Mouse (Mus musculus): Measurements from ENCODE around the gene Mcm5.

Gene Mcm5

DNA sequence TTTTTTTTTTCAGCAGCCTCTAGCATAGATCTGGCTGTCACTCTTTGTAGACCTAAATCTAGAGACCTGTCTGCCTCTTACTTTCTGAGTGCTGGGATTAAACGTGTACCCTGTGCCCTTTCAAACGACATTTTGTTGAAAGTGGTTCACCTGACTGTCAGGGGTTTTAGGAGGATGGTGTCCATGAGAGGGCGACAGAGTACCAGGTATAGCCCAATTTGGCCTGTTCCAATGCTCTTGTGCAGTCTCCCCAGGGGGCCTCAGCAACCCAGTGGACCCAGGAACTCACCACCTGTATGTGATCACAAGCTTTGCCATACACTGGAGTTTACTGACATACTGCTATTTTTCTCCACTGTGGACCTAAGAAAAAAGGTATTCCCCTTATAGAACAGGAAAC, 23.1 kb downstream of the Mcm5 start:
- Histone ChIP-seq H3K27me3 (ENCODE audit: control insufficient read depth, insufficient read depth, low read length, poor library complexity, severe bottlenecking) (no peaks in the 10 kb centered on the region), H3K36me3 (ENCODE audit: control insufficient read depth, insufficient read depth, low read length, poor library complexity, severe bottlenecking) (no peaks in the 10 kb centered on the region)
- DNase-seq (ENCODE audit: low read depth, low spot score), result peak; percentile 73

- H3K27me3 ChIP-seq (ENCODE audit: control insufficient read depth, insufficient read depth, low read length, poor library complexity, severe bottlenecking), result no peaks in the 10 kb centered on the region
- no peaks in the 10 kb centered on the region for H3K36me3 ChIP-seq (ENCODE audit: control insufficient read depth, insufficient read depth, low read length, poor library complexity, severe bottlenecking)
- DNase-seq (ENCODE audit: low read depth, low spot score), result no peak
These were observed 24.0 kb downstream of the Mcm5 start for GRCm38 (mm10) chr8:75133399-75133798.

GRCm38 (mm10) chr8:75134603-75135391, 25.4 kb downstream of the Mcm5 start:
- H3K36me3 ChIP-seq (ENCODE audit: control insufficient read depth, insufficient read depth, low read length, poor library complexity, severe bottlenecking), result no peaks in the 10 kb centered on the region
- H3K27me3 ChIP-seq (ENCODE audit: control insufficient read depth, insufficient read depth, low read length, poor library complexity, severe bottlenecking), result no peaks in the 10 kb centered on the region
- no peak for DNase-seq (ENCODE audit: low read depth, low spot score)

- Histone ChIP-seq H3K27me3 (ENCODE audit: control insufficient read depth, insufficient read depth, low read length, poor library complexity, severe bottlenecking) (no peaks in the 10 kb centered on the region), H3K36me3 (ENCODE audit: control insufficient read depth, insufficient read depth, low read length, poor library complexity, severe bottlenecking) (no peaks in the 10 kb centered on the region)
- no peak for DNase-seq (ENCODE audit: low read depth, low spot score)
These were observed 26.4 kb downstream of the Mcm5 start for GRCm38 (mm10) chr8:75135756-75136155.

DNA sequence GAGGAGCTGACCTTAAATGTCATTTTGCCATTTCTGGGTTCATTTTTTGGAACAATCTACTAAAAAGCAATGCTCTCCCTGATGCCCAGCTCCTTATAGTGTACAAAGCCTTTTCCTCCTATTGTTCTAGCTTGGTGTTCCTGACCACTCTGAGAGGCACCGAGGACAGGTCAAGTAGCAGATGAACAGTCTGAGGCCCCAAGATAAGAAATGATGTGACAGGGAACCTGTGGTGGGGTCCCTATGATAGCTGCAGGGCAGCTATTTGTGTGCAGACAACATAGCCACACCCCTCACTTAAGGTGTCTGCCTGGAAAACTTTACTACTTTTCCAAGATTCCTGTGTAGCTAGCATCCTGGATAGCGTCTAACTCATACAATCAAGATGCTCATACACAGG, 26.9 kb downstream of the Mcm5 start:
- DNase-seq (ENCODE audit: low read depth, low spot score), result no peak
- Histone ChIP-seq H3K36me3 (ENCODE audit: control insufficient read depth, insufficient read depth, low read length, poor library complexity, severe bottlenecking) (no peaks in the 10 kb centered on the region), H3K27me3 (ENCODE audit: control insufficient read depth, insufficient read depth, low read length, poor library complexity, severe bottlenecking) (no peaks in the 10 kb centered on the region)

DNA sequence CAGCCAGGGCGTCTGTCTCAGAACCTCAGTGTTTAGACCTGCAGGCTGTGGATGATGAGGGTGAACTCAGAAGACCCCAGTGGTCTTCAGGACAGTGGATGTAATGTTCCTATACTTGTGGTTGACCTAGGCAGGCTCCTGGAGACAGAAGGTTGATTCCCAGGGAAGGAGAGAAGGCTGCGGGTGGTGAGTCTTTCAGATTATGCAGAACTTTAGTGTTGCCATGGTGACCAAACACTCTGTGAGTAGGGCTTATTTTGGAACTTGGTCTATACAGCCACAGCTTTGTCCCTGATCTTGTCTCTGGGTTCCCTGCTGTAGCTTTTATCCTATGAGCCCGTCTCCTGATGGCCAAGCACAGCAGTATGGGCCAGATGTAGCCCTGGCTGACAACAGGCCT, 28.2 kb downstream of the Mcm5 start:
- Histone ChIP-seq H3K36me3 (ENCODE audit: control insufficient read depth, insufficient read depth, low read length, poor library complexity, severe bottlenecking) (no peaks in the 10 kb centered on the region), H3K27me3 (ENCODE audit: control insufficient read depth, insufficient read depth, low read length, poor library complexity, severe bottlenecking) (no peaks in the 10 kb centered on the region)
- DNase-seq (ENCODE audit: low read depth, low spot score), result no peak

GRCm38 (mm10) chr8:75150911-75151610, 41.7 kb downstream of the Mcm5 start:
- DNase-seq (ENCODE audit: low read depth, low spot score), result no peak
- Histone ChIP-seq H3K27me3 (ENCODE audit: control insufficient read depth, insufficient read depth, low read length, poor library complexity, severe bottlenecking) (no peaks in the 10 kb centered on the region), H3K36me3 (ENCODE audit: control insufficient read depth, insufficient read depth, low read length, poor library complexity, severe bottlenecking) (no peaks in the 10 kb centered on the region)

DNA sequence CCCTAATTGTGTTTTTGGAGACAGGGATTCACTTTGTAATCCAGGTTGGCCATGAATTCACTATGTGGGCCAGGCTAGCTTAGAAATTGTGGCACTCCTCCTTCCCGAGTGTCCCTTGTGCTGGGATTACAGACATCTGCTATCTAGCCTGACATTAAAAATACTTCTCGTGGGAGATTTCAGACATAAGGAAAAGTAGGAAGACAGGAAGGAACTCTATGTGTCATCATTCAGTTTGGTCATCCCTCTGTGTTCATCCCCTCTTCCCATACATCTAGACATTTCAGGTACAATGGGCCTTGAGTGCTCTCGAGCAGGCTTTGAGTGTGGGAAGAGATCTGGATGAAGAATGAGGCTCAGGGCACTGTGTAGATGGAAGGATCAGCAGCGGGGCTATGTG, 42.4 kb downstream of the Mcm5 start:
- H3K36me3 ChIP-seq (ENCODE audit: control insufficient read depth, insufficient read depth, low read length, poor library complexity, severe bottlenecking), result no peaks in the 10 kb centered on the region
- DNase-seq (ENCODE audit: low read depth, low spot score), result no peak
- no peaks in the 10 kb centered on the region for H3K27me3 ChIP-seq (ENCODE audit: control insufficient read depth, insufficient read depth, low read length, poor library complexity, severe bottlenecking)

DNA sequence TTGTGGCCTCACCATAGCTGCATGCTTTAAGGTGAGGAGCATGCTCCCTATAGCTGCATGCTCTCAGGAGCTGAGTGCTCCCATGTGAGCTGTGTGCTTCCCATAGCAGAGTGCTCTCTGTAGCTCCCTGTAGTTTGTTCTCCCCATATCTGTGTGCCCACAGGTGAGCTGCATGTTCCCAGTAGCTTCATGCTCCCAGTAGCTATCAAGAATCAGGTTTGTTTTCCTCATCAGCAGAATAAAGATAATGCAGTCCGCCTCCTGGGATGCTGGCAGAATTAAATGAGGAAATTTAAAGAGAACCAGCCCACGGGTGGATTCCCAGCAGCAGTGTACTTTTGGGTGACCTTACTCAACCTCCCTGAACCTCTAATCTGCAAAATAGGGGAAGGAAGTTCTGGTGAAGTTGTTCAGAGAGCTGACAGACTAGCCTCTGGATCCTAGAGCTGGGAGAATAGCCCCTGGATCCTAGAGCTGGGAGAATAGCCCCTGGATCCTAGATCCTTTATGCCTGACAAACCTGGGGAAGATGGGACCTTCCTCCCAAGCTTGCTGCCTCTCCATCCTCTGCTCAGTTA, 43.2 kb downstream of the Mcm5 start:
- H3K36me3 ChIP-seq (ENCODE audit: control insufficient read depth, insufficient read depth, low read length, poor library complexity, severe bottlenecking), result no peaks in the 10 kb centered on the region
- H3K27me3 ChIP-seq (ENCODE audit: control insufficient read depth, insufficient read depth, low read length, poor library complexity, severe bottlenecking), result no peaks in the 10 kb centered on the region
- DNase-seq (ENCODE audit: low read depth, low spot score), result no peak

DNA sequence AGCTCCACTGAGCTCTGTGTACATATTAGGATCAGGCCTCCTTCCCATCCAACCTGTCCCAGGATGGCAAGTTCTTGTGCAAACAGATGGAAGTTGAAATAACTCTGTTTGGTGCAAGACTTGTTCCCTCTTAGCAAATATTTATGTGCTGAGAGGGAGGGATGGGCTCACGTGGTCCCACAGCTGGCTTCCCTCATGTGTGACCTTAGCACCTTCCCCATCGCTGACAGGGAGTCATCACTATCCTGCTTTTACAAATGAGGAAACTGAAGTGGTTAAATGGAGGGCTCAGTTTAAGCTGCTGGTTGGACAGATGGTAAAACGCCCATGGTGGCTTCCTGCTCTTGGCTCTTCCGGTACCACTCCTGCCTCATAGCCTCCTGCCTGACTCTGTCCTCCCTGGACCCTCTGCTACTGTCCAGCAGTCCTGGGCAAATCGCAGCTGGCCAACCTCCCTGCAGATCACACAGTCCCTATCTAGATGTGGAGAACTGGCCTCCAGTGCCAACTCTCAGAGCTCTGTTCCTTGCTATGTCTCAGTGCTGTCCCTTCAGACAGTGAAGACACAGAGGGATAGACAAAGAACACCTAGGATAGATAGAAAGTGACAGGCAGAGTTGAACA, 45.6 kb downstream of the Mcm5 start:
- no peaks in the 10 kb centered on the region for H3K27me3 ChIP-seq (ENCODE audit: control insufficient read depth, insufficient read depth, low read length, poor library complexity, severe bottlenecking)
- no peaks in the 10 kb centered on the region for H3K36me3 ChIP-seq (ENCODE audit: control insufficient read depth, insufficient read depth, low read length, poor library complexity, severe bottlenecking)
- peak; percentile 24 for DNase-seq (ENCODE audit: low read depth, low spot score)

DNA sequence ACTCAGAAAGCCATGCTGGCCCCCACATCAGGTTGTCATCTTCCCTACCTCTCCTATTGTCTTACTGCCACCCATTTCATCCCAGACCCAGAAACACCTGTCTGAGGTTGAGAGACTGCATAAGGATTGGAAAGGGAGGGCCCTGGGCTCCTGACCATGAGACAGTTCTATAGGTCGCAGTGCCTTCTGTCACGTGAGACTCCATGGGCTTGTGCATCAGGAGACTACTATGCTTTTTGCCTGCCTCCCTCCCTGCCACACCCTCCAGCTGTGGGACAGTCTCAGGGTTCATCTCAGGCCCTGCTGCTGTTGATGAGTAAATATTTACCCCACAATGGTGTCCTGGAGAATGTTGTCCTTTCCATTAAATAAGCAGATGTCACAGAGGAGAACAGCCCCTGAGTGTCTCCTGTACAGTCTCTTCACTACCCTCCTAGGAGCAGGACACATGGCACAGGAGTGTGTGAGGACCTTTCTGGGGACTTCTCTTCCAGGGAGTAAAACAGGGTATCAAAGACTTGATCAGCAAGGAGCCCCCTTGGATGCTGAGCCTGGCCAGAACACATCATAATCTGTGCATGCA, 46.5 kb downstream of the Mcm5 start:
- no peak for DNase-seq (ENCODE audit: low read depth, low spot score)
- Histone ChIP-seq H3K27me3 (ENCODE audit: control insufficient read depth, insufficient read depth, low read length, poor library complexity, severe bottlenecking) (no peaks in the 10 kb centered on the region), H3K36me3 (ENCODE audit: control insufficient read depth, insufficient read depth, low read length, poor library complexity, severe bottlenecking) (no peaks in the 10 kb centered on the region)

- no peaks in the 10 kb centered on the region for H3K27me3 ChIP-seq (ENCODE audit: control insufficient read depth, insufficient read depth, low read length, poor library complexity, severe bottlenecking)
- no peaks in the 10 kb centered on the region for H3K36me3 ChIP-seq (ENCODE audit: control insufficient read depth, insufficient read depth, low read length, poor library complexity, severe bottlenecking)
- no peak for DNase-seq (ENCODE audit: low read depth, low spot score)
These were observed 48.3 kb downstream of the Mcm5 start for GRCm38 (mm10) chr8:75157471-75158230.

DNA sequence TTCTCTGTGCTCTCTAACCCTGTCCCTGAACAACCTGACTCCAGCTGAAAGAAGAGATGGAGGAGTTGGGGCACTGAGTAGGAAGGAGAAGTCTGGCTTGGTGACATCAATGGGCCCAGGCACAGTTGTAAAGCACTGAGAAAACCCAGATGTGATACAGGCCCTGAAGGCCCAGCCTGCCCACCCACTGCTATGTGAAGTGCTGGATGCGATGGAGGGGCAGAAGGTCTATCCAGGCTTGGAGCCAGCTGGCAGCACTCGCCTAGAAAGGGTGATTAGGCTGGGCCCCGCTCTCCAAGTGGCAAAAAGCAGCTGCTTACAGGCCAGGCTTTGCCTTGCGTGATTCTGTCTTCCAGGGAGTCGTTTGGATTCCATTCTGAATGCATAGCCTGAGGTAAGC, 60.0 kb downstream of the Mcm5 start:
- H3K36me3 ChIP-seq (ENCODE audit: control insufficient read depth, insufficient read depth, low read length, poor library complexity, severe bottlenecking), result no peaks in the 10 kb centered on the region
- H3K27me3 ChIP-seq (ENCODE audit: control insufficient read depth, insufficient read depth, low read length, poor library complexity, severe bottlenecking), result no peaks in the 10 kb centered on the region
- no peak for DNase-seq (ENCODE audit: low read depth, low spot score)

DNA sequence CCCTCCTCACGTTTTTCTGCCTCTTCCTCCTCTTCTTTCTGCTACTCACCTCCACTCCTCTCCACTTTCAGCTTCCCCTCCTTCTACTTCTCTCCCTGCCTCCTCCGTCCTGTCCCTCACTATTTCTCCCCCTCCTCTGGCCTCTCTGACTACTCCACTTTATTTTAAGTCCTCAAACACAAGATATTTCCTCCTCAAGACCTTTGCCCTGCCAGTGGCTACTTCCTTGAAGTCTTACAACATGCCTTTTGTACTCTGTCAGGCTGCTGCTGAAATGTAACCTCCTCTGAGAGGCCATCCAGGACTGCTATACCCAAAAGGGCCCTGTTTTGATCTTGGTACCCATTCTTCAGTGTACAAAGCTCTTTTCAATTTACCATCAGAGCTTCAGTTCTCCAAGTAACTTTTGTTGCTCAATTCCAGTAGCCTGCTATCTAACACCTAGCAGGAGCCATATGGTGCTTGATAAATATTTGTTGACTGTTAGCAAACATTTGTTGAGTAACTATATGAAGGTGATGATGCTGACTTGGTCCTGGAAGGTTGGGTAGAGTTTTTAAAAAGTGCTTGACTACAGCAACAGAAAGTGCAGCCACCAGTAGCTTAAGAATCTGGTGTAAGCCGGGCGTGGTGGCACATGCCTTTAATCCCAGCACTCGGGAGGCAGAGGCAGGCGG, 62.8 kb downstream of the Mcm5 start:
- DNase-seq (ENCODE audit: low read depth, low spot score), result no peak
- Histone ChIP-seq H3K36me3 (ENCODE audit: control insufficient read depth, insufficient read depth, low read length, poor library complexity, severe bottlenecking) (no peaks in the 10 kb centered on the region), H3K27me3 (ENCODE audit: control insufficient read depth, insufficient read depth, low read length, poor library complexity, severe bottlenecking) (no peaks in the 10 kb centered on the region)

Data from splenic B cell, adult 2 months (primary cell).